Mouse (Mus musculus) heart, embryonic 16.5 days (tissue): ENCODE measurements around the gene Vapa. TPM values are rescaled to one million over a fixed set of nuclear protein-coding genes. Genes with fewer than 3 reads are reported as not detected.
"Not testable (repeated sequence)": the region's sequence is repeated elsewhere in the genome, so short reads cannot be mapped to it uniquely, and the experiment has no call there.

Experiments
- ATAC-seq: fragments of 200-750 bp; cut with Nextera tagmentation; replicated peaks from 2 replicates; pipeline ENCODE4 v1.8.0; 2017; ENCODE audit warnings: moderate number of reproducible peaks; ENCODE audit not compliant: insufficient read depth, low FRiP score; ENCODE audit errors: extremely low read depth
- H3K27ac ChIP-seq: fragments of 300-500 bp; sonication (generic); 2 replicates; pipeline ENCODE4 v1.5.1; 2014; ENCODE audit warnings: mild to moderate bottlenecking, low read length, control low read depth, moderate library complexity
- H3K27me3 ChIP-seq: fragments of 300-500 bp; sonication (generic); 2 replicates; pipeline ENCODE4 v1.6.1; 2014; ENCODE audit warnings: low read length, mixed read lengths; ENCODE audit not compliant: control insufficient read depth, insufficient read depth
- H3K36me3 ChIP-seq: fragments of 300-500 bp; sonication (generic); 2 replicates; pipeline ENCODE4 v1.6.1; 2014; ENCODE audit not compliant: control insufficient read depth, insufficient read depth
- H3K4me1 ChIP-seq: fragments of 300-500 bp; sonication (generic); 2 replicates; pipeline ENCODE4 v1.6.1; 2014; ENCODE audit warnings: low read length, mixed read lengths; ENCODE audit not compliant: control insufficient read depth, insufficient read depth
- H3K4me2 ChIP-seq: fragments of 300-500 bp; sonication (generic); 2 replicates; pipeline ENCODE4 v1.6.1; 2014; ENCODE audit warnings: low read depth, mild to moderate bottlenecking, control low read depth, low read length
- H3K4me3 ChIP-seq: fragments of 300-500 bp; sonication (generic); 2 replicates; pipeline ENCODE4 v1.5.1; 2014; ENCODE audit warnings: mild to moderate bottlenecking, control low read depth, low read length
- H3K9ac ChIP-seq: fragments of 300-500 bp; sonication (generic); 2 replicates; pipeline ENCODE4 v1.6.1; 2014; ENCODE audit warnings: low read length, control low read depth
- H3K9me3 ChIP-seq: fragments of 300-500 bp; sonication (generic); replicated peaks from 2 replicates; pipeline ENCODE4 v1.6.1; 2016; ENCODE audit warnings: low read length; ENCODE audit not compliant: control insufficient read depth
- WGBS: fragments of 180-500 bp; shearing (Covaris S2); extraction: QIAGEN DNeasy Blood & Tissue Kit; methylation state at CpG from one replicate; pipeline ENCODE4 v1.1.7; 2014; 5-methylcytosine and 5-hydroxymethylcytosine counted together
- polyA plus RNA-seq: library from polyadenylated mRNA; unstranded; fragments of >200 nt; fragmentation: Nextera tagmentation; extraction: Ambion mirVana; gene quantifications from 2 replicates; pipeline ENCODE4 v1.2.1, GENCODE M21; 2015

Vapa gene
- polyA plus RNA-seq, 1 experiment from 2014 or later, result 163 TPM

GRCm38 (mm10) chr17:65635715-65636360 is 22.5 kb upstream of the Vapa start:
- H3K4me3 ChIP-seq, result no peak overlapping the region
- H3K27me3 ChIP-seq, result no peaks in the 10 kb centered on the region
- no peak overlapping the region for H3K27ac ChIP-seq
- no peak overlapping the region for H3K9ac ChIP-seq
- 53% methylated on average over 14 of the region's 14 CpGs for WGBS
- H3K36me3 ChIP-seq, result no peaks in the 10 kb centered on the region
- no peak overlapping the region for H3K4me2 ChIP-seq
- no peak for ATAC-seq
- no peaks in the 10 kb centered on the region for H3K4me1 ChIP-seq
- H3K9me3 ChIP-seq, result no peaks in the 10 kb centered on the region

DNA sequence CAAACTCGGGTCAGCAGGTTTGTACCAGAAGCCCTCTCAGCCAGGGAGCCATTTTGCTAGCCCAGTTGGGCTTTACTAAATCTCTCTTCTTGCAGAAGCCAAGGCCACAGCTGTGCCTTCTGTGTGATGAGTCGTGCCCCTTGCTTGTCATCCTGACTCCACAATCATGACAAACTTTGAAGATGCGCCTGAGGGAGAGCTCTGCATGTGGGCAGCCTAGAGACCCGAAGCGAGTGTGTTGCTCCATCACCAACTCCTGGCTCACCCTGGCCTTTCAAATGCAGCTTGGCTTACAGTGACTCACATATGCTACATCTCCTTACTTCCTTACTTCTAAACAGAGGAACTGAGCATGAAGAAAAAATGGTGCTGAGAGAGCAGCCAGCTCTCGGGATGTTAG is 16.6 kb upstream of the Vapa start:
- ATAC-seq, result no peak
- Histone ChIP-seq H3K27me3 (no peaks in the 10 kb centered on the region), H3K36me3 (no peaks in the 10 kb centered on the region), H3K27ac (no peak overlapping the region), H3K9ac (no peak overlapping the region), H3K4me3 (no peak overlapping the region), H3K4me1 (no peaks in the 10 kb centered on the region), H3K9me3 (no peaks in the 10 kb centered on the region), H3K4me2 (no peak overlapping the region)
- 81% methylated on average over 6 of the region's 6 CpGs for WGBS

DNA sequence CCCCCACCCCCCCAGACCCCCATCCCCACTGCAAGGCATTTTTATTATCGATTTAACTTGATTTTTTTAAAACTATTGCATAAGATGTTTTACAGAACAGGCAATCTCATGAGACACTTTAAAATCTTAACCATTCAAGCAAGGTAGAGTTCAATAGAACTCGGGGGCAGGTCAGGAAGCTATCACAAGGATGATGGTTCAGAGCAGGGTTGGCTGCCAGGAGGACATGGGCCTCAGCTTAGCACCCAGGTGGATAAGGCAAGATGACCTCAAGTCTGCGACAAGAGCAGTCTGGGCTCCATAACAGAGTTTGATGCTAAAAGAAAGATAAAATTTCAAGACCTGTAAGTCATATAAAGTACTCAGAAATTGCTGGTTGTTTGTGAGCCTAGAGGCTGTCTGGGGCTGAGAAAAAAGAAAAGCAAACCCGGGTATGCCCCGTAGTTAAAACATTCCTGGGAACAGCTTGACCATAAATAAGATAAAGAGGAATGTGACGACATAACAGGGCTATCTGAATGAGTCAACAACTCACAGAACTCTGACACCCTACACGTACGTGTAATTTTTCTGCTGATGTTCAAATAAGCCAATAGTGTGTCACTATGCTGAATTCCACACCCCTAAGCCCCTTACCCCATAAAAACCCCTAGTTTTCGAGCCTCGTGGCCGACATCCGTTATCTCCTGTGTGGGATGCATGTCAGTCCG is 15.6 kb upstream of the Vapa start:
- H3K9me3 ChIP-seq, H3K27ac ChIP-seq, H3K4me2 ChIP-seq, H3K36me3 ChIP-seq, H3K4me1 ChIP-seq, ATAC-seq, H3K9ac ChIP-seq, H3K4me3 ChIP-seq, H3K27me3 ChIP-seq: not testable (repeated sequence)
- WGBS, result 48% methylated on average over 13 of the region's 13 CpGs

- Histone ChIP-seq H3K4me1 (no peaks in the 10 kb centered on the region), H3K9me3 (no peaks in the 10 kb centered on the region), H3K4me3 (no peak overlapping the region), H3K9ac (no peak overlapping the region), H3K27me3 (no peaks in the 10 kb centered on the region), H3K36me3 (no peaks in the 10 kb centered on the region), H3K4me2 (no peak overlapping the region), H3K27ac (no peak overlapping the region)
- ATAC-seq, result no peak
- 84% methylated on average over 6 of the region's 6 CpGs for WGBS
Measured at GRCm38 (mm10) chr17:65626301-65626700, 12.9 kb upstream of the Vapa start.

GRCm38 (mm10) chr17:65625563-65625962 is 12.2 kb upstream of the Vapa start:
- Histone ChIP-seq H3K4me1 (no peaks in the 10 kb centered on the region), H3K36me3 (no peaks in the 10 kb centered on the region), H3K27me3 (no peaks in the 10 kb centered on the region), H3K4me3 (no peak overlapping the region), H3K9ac (no peak overlapping the region), H3K9me3 (no peaks in the 10 kb centered on the region), H3K27ac (no peak overlapping the region), H3K4me2 (no peak overlapping the region)
- ATAC-seq, result no peak
- WGBS, result 83% methylated on average over 6 of the region's 6 CpGs

GRCm38 (mm10) chr17:65623130-65623529 is 9.8 kb upstream of the Vapa start:
- H3K4me1 ChIP-seq, result no peaks in the 10 kb centered on the region
- no peaks in the 10 kb centered on the region for H3K27me3 ChIP-seq
- no peak for ATAC-seq

DNA sequence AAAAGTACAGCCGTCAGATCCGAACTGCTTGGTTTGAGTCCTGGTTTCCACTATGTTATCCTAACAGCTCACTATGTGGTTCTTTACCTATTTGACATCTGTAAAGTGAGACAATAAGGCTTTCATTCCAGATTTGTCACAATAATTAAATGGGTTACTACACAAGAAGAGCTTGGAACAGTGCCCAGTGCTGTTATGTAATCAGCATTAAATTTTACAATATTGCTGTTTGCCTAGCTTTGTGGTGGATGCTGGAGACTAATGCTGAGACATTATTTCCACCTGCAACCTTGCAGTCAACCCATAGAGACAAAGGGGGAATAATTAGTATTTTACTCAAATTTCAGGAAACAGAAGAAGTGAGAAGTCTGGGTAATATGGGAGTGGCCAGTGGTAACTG is 5.1 kb upstream of the Vapa start:
- no peaks in the 10 kb centered on the region for H3K27me3 ChIP-seq
- H3K4me3 ChIP-seq, result no peak overlapping the region
- no peak overlapping the region for H3K9ac ChIP-seq
- ATAC-seq, result no peak
- 81% methylated on average over 2 of the region's 2 CpGs for WGBS
- H3K4me2 ChIP-seq, result no peak overlapping the region
- peaks cover 3% of the 10 kb centered on the region for H3K4me1 ChIP-seq
- no peaks in the 10 kb centered on the region for H3K36me3 ChIP-seq
- H3K27ac ChIP-seq, result no peak overlapping the region
- H3K9me3 ChIP-seq, result no peaks in the 10 kb centered on the region

More at GRCm38 (mm10) chr17:65623130-65623529, 9.8 kb upstream of the Vapa start:
- H3K36me3 ChIP-seq, result no peaks in the 10 kb centered on the region
- no peak overlapping the region for H3K4me3 ChIP-seq
- H3K9ac ChIP-seq, result no peak overlapping the region
- no peaks in the 10 kb centered on the region for H3K9me3 ChIP-seq
- no peak overlapping the region for H3K27ac ChIP-seq
- no peak overlapping the region for H3K4me2 ChIP-seq

GRCm38 (mm10) chr17:65615678-65616077 is 2.3 kb upstream of the Vapa start:
- no peaks in the 10 kb centered on the region for H3K27me3 ChIP-seq
- 59% methylated on average over 3 of the region's 3 CpGs for WGBS
- no peaks in the 10 kb centered on the region for H3K9me3 ChIP-seq
- no peak overlapping the region for H3K9ac ChIP-seq
- H3K27ac ChIP-seq, result no peak overlapping the region
- ATAC-seq, result no peak
- H3K36me3 ChIP-seq, result no peaks in the 10 kb centered on the region
- H3K4me1 ChIP-seq, result peaks cover 10% of the 10 kb centered on the region
- H3K4me2 ChIP-seq, result no peak overlapping the region
- H3K4me3 ChIP-seq, result no peak overlapping the region

- H3K9me3 ChIP-seq, result no peaks in the 10 kb centered on the region
- no peaks in the 10 kb centered on the region for H3K36me3 ChIP-seq
- 2% methylated on average over 9 of the region's 9 CpGs for WGBS
- no peak for ATAC-seq
- peak overlapping the region; percentile 99 for H3K27ac ChIP-seq
- no peaks in the 10 kb centered on the region for H3K27me3 ChIP-seq
- peak overlapping the region; percentile 100 for H3K9ac ChIP-seq
- peak overlapping the region; percentile 99 for H3K4me3 ChIP-seq
- peaks cover 19% of the 10 kb centered on the region for H3K4me1 ChIP-seq
- peak overlapping the region; percentile 87 for H3K4me2 ChIP-seq
Measured at GRCm38 (mm10) chr17:65614431-65614830, 1.1 kb upstream of the Vapa start.
